ENCODE assay signal across 15 mouse cellular contexts in genomic region chr1:91820531-91820930, GRCm38 (mm10).
"Had no signal": no experiment of that assay in that cellular context is flagged by ENCODE, and none has a peak within 500 bp of the region (broad histone marks: within the 10 kb centered on the region; RNA-seq: fewer than 3 reads in every experiment).

No protein-coding gene starts in this region.

- DNase-seq: kidney, adult 9 months; kidney, postnatal 36 days; layer of hippocampus, adult 9-11 months; layer of hippocampus, postnatal 36 days; lung, adult 18-20 months; lung, postnatal 36 days; right cerebral cortex, postnatal 14 days; thymus, postnatal 4 days had no signal

- H3K36me3 ChIP-seq: midbrain, embryonic 10.5 days had no signal

- ATAC-seq: lung, postnatal 0 days; midbrain, embryonic 16.5 days had no signal

- H3K9ac ChIP-seq: limb, embryonic 13.5 days; liver, embryonic 14.5 days had no signal

- H3K4me3 ChIP-seq: limb, embryonic 13.5 days; midbrain, embryonic 10.5 days had no signal

- H3K27ac ChIP-seq: kidney, postnatal 0 days; limb, embryonic 13.5 days; liver, embryonic 14.5 days; midbrain, embryonic 10.5 days; stomach, postnatal 0 days had no signal

- H3K27me3 ChIP-seq: limb, embryonic 13.5 days had no signal

- H3K9me3 ChIP-seq: limb, embryonic 13.5 days; midbrain, embryonic 10.5 days had no signal

- H3K4me2 ChIP-seq: limb, embryonic 13.5 days had no signal
